Mouse (Mus musculus) stomach, postnatal 0 days (tissue): Measurements from ENCODE around the gene Olfr463. TPM values are rescaled to one million over a fixed set of nuclear protein-coding genes. Genes with fewer than 3 reads are reported as not detected.
A peak's percentile ranks its signal among the peaks of the same experiment; 100 is the strongest.

Source experiments
- ATAC-seq: fragments of 200-750 bp; cut with Nextera tagmentation; 2 replicates; pipeline ENCODE4 v1.8.0; 2017; ENCODE audit not compliant: low FRiP score, low TSS enrichment
- DNase-seq: peaks from one replicate; pipeline ENCODE4 v3.0.0-alpha.2; 2016; ENCODE audit warnings: low spot score
- H3K27ac ChIP-seq: fragments of 300-500 bp; sonication (generic); replicated peaks from 2 replicates; pipeline ENCODE4 v1.5.1; 2014; ENCODE audit warnings: mild to moderate bottlenecking, control low read depth
- H3K27me3 ChIP-seq: fragments of 300-500 bp; sonication (generic); 2 replicates; pipeline ENCODE4 v1.6.1; 2014; ENCODE audit warnings: low read length; ENCODE audit not compliant: control insufficient read depth, insufficient read depth
- H3K36me3 ChIP-seq: fragments of 300-500 bp; sonication (generic); 2 replicates; pipeline ENCODE4 v1.6.1; 2014; ENCODE audit warnings: low read length, mixed read lengths; ENCODE audit not compliant: control insufficient read depth, insufficient read depth
- H3K4me1 ChIP-seq: fragments of 300-500 bp; sonication (generic); replicated peaks from 2 replicates; pipeline ENCODE4 v1.6.1; 2014; ENCODE audit warnings: antibody characterized with exemption; ENCODE audit not compliant: control insufficient read depth, insufficient read depth
- H3K4me2 ChIP-seq: fragments of 300-500 bp; sonication (generic); replicated peaks from 2 replicates; pipeline ENCODE4 v1.6.1; 2014; ENCODE audit warnings: low read depth, mild to moderate bottlenecking, control low read depth, moderate library complexity
- H3K4me3 ChIP-seq: fragments of 300-500 bp; sonication (generic); 2 replicates; pipeline ENCODE4 v1.5.1; 2014; ENCODE audit warnings: low read depth, low read length, control low read depth
- H3K9ac ChIP-seq: fragments of 300-500 bp; sonication (generic); 2 replicates; pipeline ENCODE4 v1.6.1; 2014; ENCODE audit warnings: mild to moderate bottlenecking, low read length, control low read depth, mixed read lengths
- H3K9me3 ChIP-seq: fragments of 300-500 bp; sonication (generic); 2 replicates; pipeline ENCODE4 v1.6.1; 2016; ENCODE audit warnings: low read length; ENCODE audit not compliant: control insufficient read depth
- CTCF ChIP-seq: IDR thresholded peaks from 2 replicates; pipeline ENCODE4 v1.5.1; 2016; ENCODE audit warnings: antibody characterized with exemption, low read depth, mild to moderate bottlenecking, moderate library complexity
- EP300 ChIP-seq: optimal IDR thresholded peaks from 2 replicates; pipeline ENCODE3; 2016; ENCODE audit warnings: antibody characterized with exemption
- WGBS: fragments of 180-500 bp; shearing (Covaris S2); extraction: QIAGEN DNeasy Blood & Tissue Kit; methylation state at CpG from one replicate; pipeline ENCODE4 v1.1.7; 2014; 5-methylcytosine and 5-hydroxymethylcytosine counted together
- polyA plus RNA-seq: library from polyadenylated mRNA; unstranded; fragments of >200 nt; fragmentation: Nextera tagmentation; extraction: Ambion mirVana; gene quantifications from 2 replicates; pipeline ENCODE4 v1.2.1, GENCODE M21; 2015

Gene Olfr463
- polyA plus RNA-seq, 1 experiment from 2014 or later: not detected

DNA sequence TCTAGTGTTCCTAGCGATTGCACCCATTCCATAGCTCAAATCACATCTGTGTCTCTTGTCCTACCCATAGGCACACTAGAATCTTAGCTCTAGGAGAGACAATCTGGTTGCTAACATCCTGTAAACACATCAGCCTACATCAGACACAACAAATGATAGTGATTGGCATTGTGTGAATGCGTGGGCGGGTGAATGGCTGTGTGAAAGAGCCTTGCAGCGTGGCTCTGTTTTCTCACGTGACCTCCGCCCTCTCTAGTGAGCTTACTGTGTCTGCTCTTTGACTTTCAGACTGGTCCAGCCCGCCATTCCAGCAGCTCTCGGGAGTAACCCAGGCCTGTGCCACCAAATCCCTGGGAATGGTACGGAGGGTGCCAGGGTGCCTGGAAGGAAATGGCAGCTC, 36.8 kb downstream of the Olfr463 start:
- Histone ChIP-seq H3K27me3 (no peaks in the 10 kb centered on the region), H3K36me3 (peaks cover 8% of the 10 kb centered on the region; the same call in 1 of the 2 replicates), H3K9ac (no peak overlapping the region), H3K4me1 (no peaks in the 10 kb centered on the region), H3K4me3 (no peak overlapping the region), H3K9me3 (no peaks in the 10 kb centered on the region), H3K4me2 (no peak overlapping the region), H3K27ac (no peak overlapping the region)
- DNase-seq: no peak
- no peak for ATAC-seq
- WGBS: 86% methylated on average over 9 of the region's 9 CpGs
- TF ChIP-seq CTCF (no peak), EP300 (no peak)

DNA sequence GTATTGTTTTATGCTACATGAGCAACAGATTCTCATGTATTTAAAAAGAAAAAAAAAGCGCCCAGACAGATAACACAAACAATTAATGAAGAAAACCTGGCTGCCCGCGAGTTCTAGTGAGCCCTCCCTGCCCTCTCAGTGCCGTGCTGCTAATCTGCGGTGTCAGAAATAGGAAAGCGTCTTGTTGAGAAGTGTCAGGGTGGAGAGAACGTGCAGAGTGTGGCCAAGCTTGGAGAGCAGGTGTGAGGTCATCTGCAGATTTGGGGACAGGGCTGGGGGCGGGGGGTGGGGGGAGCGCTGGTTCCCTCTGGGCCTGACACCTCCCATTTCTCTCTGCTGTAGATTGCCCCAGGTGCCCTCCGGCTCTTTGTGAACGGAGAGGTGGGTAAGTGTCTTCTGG, 37.9 kb downstream of the Olfr463 start:
- no peak for ATAC-seq
- no peak overlapping the region for H3K4me3 ChIP-seq
- WGBS: 82% methylated on average over 11 of the region's 11 CpGs

DNA sequence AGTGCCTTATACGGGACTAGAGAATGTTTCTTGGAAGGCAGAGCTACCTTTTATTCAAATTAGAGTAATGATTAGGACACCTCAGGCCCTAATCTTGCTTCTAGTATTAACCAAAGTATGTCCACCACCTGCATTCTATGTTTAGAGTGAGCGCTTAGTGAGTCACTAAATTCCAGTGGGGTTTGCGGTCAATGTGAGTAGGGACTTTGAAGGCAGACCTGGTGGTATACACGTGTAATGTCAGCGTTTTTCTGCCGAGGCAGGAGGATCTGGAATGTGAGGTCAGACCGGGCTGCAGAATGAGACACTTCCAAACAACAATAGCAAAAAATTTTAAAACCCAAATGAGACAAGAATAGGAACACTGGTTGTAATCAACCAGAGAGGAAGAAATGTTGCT, 42.6 kb downstream of the Olfr463 start:
- H3K9ac ChIP-seq: no peak overlapping the region
- ATAC-seq (no peak), DNase-seq (no peak)
- no peak for TF ChIP-seq EP300
- no peak for TF ChIP-seq CTCF
- no peak overlapping the region for H3K27ac ChIP-seq
- no peaks in the 10 kb centered on the region for H3K27me3 ChIP-seq
- H3K4me3 ChIP-seq: no peak overlapping the region
- H3K36me3 ChIP-seq: peaks cover 2% of the 10 kb centered on the region; the same call in 1 of the 2 replicates
- H3K9me3 ChIP-seq: no peaks in the 10 kb centered on the region
- 0 out of 2 replicates have a peak, but pooled peaks cover 3% of the 10 kb centered on the region for H3K4me1 ChIP-seq
- H3K4me2 ChIP-seq: no peak overlapping the region
- WGBS: 87% methylated on average over 7 of the region's 7 CpGs

More for the DNA sequence above, 37.9 kb downstream of the Olfr463 start:
- H3K4me1 ChIP-seq: no peaks in the 10 kb centered on the region
- DNase-seq: no peak
- no peak for TF ChIP-seq EP300
- no peak for TF ChIP-seq CTCF
- peaks cover 8% of the 10 kb centered on the region; the same call in 1 of the 2 replicates for H3K36me3 ChIP-seq
- no peak overlapping the region for H3K4me2 ChIP-seq
- H3K9ac ChIP-seq: no peak overlapping the region
- no peaks in the 10 kb centered on the region for H3K27me3 ChIP-seq
- no peak overlapping the region for H3K27ac ChIP-seq
- H3K9me3 ChIP-seq: no peaks in the 10 kb centered on the region

- ATAC-seq (no peak), DNase-seq (no peak)
- WGBS: 39% methylated on average over 8 of the region's 8 CpGs
- Histone ChIP-seq H3K4me3 (peak overlapping the region; percentile 65), H3K27me3 (no peaks in the 10 kb centered on the region), H3K9ac (peak overlapping the region; percentile 69), H3K27ac (peak overlapping the region; percentile 67), H3K9me3 (no peaks in the 10 kb centered on the region), H3K4me1 (0 out of 2 replicates have a peak, but pooled peaks cover 3% of the 10 kb centered on the region), H3K4me2 (peak overlapping the region; percentile 80), H3K36me3 (peaks cover 2% of the 10 kb centered on the region; the same call in 1 of the 2 replicates)
- TF ChIP-seq EP300 (no peak), CTCF (no peak)
Measured at GRCm38 (mm10) chr11:87853597-87853954, 43.6 kb downstream of the Olfr463 start.

DNA sequence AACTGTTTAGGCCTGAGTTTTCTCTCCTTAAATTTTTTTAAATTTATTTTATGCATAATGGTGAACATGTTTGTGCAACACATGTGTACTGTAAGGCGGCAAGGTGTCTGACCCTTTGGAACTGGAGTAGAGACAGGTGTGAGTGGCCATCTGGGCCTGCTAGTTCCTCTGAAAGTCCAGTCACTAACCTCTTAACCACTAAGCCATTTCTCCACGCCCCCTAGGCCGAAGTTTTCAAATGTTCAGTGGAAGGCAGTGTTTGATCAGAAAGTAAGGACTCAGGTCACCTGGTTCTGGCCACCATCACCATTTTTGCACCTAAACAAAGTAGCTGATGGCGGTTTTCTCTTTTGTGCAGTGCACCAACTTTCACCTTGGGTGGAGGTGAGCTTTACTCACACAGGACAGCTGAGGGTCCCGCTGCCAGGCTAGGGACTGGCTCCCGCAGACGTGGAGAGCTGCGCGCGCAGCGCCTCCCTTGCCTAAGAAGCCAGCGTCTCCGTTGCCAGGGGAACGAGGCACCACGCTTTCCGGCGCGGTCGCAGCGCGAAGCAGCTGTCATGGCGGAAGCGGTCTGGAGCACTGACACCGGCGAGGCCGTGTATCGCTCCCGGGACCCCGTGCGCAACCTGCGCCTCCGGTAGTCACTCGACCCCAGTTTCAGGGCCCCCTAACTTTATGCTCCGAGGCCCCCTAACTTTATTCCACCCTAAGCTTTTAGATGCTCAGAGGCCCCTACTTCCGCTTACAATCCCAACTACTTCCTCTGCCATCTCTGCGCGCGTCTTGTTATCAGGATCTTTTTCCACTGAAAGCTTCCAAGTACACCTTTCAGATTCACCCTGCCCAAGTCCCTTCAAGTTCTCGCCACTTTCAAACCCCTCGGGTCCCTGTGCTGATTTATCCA, 44.2 kb downstream of the Olfr463 start, which contains the start of gene Mks1:
TSS of gene Mks1 (plus strand) at position 526 of the 907 bp plus-strand sequence.
- no peaks in the 10 kb centered on the region for H3K36me3 ChIP-seq
- peak within 1 kb of the TSS; percentile 80 for H3K4me2 ChIP-seq
- H3K9ac ChIP-seq: peak within 1 kb of the TSS; percentile 69
- ATAC-seq (peak; percentile 94), DNase-seq (peak; percentile 94)
- TF ChIP-seq CTCF (peak; percentile 24; the same call in 1 of the 2 replicates), EP300 (no peak)
- WGBS: 3% methylated on average over 40 of the region's 40 CpGs
- H3K9me3 ChIP-seq: no peaks in the 10 kb centered on the region
- no peaks in the 10 kb centered on the region for H3K27me3 ChIP-seq
- 0 out of 2 replicates have a peak, but pooled peaks cover 3% of the 10 kb centered on the region for H3K4me1 ChIP-seq
- peak within 1 kb of the TSS; percentile 67 for H3K27ac ChIP-seq
- H3K4me3 ChIP-seq: peak within 1 kb of the TSS; percentile 65

DNA sequence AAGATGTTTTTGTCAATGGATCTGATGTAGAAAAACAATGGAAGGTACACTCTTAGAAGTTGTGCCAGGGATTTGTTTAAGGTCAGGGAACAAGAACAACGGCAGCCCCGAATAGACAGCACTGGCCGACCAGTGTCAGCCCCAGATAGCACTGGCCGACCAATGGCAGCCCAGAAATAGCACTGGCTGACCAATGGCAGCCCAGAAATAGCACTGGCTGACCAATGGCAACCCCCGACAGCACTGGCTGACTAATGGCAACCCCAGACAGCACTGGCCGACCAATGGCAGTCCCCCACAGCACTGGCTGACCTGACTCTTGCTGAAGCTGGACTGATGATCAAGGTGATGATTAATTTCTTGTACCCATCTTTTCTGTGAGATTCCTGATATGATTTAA, 49.3 kb downstream of the Olfr463 start:
- no peak for DNase-seq
- Histone ChIP-seq H3K9me3 (no peaks in the 10 kb centered on the region), H3K27ac (no peak overlapping the region), H3K36me3 (no peaks in the 10 kb centered on the region), H3K4me3 (no peak overlapping the region), H3K9ac (no peak overlapping the region), H3K4me2 (no peak overlapping the region), H3K4me1 (no peaks in the 10 kb centered on the region), H3K27me3 (no peaks in the 10 kb centered on the region)
- no peak for ATAC-seq
- no peak for TF ChIP-seq EP300
- TF ChIP-seq CTCF: no peak
- 63% methylated on average over 6 of the region's 6 CpGs for WGBS
